Mouse (Mus musculus) neural tube, embryonic 14.5 days (tissue): ENCODE data around the gene Kcnk5. TPM values are rescaled to one million over a fixed set of nuclear protein-coding genes. Genes with fewer than 3 reads are reported as not detected.

ENCODE experiments used
- ATAC-seq: fragments of 200-750 bp; cut with Nextera tagmentation; 2 replicates; pipeline ENCODE4 v1.8.0; 2017; ENCODE audit warnings: low read depth, mild to moderate bottlenecking, moderate TSS enrichment, moderate library complexity
- H3K27ac ChIP-seq: fragments of 300-500 bp; sonication (generic); 2 replicates; pipeline ENCODE4 v1.5.1; 2014; ENCODE audit warnings: low read depth, mild to moderate bottlenecking, control low read depth, low read length, moderate library complexity, mixed read lengths
- H3K27me3 ChIP-seq: fragments of 300-500 bp; sonication (generic); 2 replicates; pipeline ENCODE4 v1.6.1; 2014; ENCODE audit warnings: low read length; ENCODE audit not compliant: control insufficient read depth, insufficient read depth
- H3K36me3 ChIP-seq: fragments of 300-500 bp; sonication (generic); 2 replicates; pipeline ENCODE4 v1.6.1; 2014; ENCODE audit warnings: low read length, mixed read lengths; ENCODE audit not compliant: control insufficient read depth, insufficient read depth
- H3K4me1 ChIP-seq: fragments of 300-500 bp; sonication (generic); 2 replicates; pipeline ENCODE4 v1.6.1; 2014; ENCODE audit warnings: low read length; ENCODE audit not compliant: control insufficient read depth, insufficient read depth
- H3K4me2 ChIP-seq: fragments of 300-500 bp; sonication (generic); 2 replicates; pipeline ENCODE4 v1.6.1; 2014; ENCODE audit warnings: mild to moderate bottlenecking, low read depth, low read length, control low read depth
- H3K4me3 ChIP-seq: fragments of 300-500 bp; sonication (generic); 2 replicates; pipeline ENCODE4 v1.5.1; 2014; ENCODE audit warnings: low read depth, low read length, control low read depth, mixed read lengths
- H3K9ac ChIP-seq: fragments of 300-500 bp; sonication (generic); replicated peaks from 2 replicates; pipeline ENCODE4 v1.6.1; 2014; ENCODE audit warnings: low read depth, mild to moderate bottlenecking, control low read depth, low read length, mixed read lengths
- H3K9me3 ChIP-seq: fragments of 300-500 bp; sonication (generic); 2 replicates; pipeline ENCODE4 v1.6.1; 2016; ENCODE audit warnings: low read length; ENCODE audit not compliant: control insufficient read depth
- WGBS: fragments of 180-500 bp; shearing (Covaris S2); extraction: QIAGEN DNeasy Blood & Tissue Kit; methylation state at CpG from one replicate; pipeline ENCODE4 v1.1.7; 2014; 5-methylcytosine and 5-hydroxymethylcytosine counted together
- polyA plus RNA-seq: library from polyadenylated mRNA; unstranded; fragments of >200 nt; fragmentation: Nextera tagmentation; extraction: Ambion mirVana; gene quantifications from 2 replicates; pipeline ENCODE4 v1.2.1, GENCODE M21; 2014

Gene Kcnk5
- polyA plus RNA-seq, 1 experiment from 2014 or later: 0.32 TPM

DNA sequence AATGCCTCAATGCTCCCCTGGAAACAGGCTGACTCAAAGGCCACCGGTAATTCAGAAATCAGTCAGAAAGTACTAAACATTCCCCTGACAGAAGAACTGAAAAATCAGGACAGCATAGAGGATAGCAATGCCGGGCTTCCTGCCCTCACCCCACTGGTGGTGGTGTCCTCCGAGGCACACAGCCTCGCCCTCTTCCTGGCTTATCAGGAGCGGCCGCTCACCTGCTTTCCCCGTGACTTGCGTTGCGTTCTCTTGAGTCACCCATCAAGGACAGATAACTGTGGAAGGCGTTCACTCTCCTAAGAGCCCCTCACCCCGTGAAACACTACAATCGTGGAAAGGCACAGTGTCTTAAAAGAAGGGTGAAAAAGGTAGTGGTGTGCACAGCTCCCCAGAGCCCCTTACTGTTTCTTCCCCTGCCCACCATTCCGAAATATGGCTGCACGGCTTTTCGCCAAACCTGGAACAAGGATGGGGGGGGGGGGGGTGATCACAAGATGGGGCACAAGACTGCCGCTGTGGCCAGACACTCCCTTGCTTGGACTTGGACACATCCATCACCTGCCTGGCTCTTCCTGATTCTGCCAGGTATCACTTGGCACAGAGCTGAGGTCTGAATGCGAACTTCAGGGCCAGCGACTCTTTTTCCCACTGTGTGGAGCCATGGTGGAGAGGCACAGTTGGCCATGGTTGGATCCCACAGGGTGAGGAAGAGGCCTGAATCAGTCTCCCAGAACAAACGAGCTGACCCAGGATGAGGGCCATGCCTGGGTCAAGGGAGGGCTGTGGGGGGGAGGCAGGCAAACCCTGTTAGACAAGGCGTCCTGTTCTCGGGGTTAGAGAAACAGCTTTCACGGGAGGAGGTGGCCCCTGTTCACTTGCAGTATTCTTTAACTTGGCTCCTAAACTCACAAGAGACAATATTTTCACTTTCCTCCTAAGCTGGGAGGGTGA is 32.2 kb downstream of the Kcnk5 start:
- Histone ChIP-seq H3K9ac (no peak overlapping the region), H3K27me3 (no peaks in the 10 kb centered on the region), H3K4me2 (no peak overlapping the region), H3K27ac (no peak overlapping the region), H3K9me3 (no peaks in the 10 kb centered on the region), H3K4me3 (no peak overlapping the region), H3K4me1 (no peaks in the 10 kb centered on the region), H3K36me3 (no peaks in the 10 kb centered on the region)
- 88% methylated on average over 21 of the region's 22 CpGs for WGBS
- ATAC-seq: no peak

DNA sequence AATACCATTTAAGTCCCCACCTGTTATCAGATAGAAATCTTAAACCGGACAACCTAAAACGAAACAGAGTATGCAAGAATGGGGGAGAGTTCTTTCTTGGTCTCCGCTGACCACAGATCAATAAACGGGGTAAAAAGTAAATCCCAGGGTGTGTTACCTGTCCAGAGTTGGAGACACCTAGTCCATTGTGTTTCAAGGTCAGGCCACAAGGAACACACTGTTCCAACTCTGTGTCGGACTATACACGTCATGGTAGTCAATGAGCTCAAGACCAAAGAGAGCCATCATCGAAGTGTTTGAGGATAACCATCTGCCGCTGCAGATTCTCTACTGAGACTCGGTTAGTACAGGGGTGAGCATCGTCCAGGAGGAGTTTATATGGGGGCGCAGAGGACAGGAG is 33.1 kb downstream of the Kcnk5 start:
- H3K9ac ChIP-seq: no peak overlapping the region
- no peak for ATAC-seq
- H3K9me3 ChIP-seq: no peaks in the 10 kb centered on the region
- H3K4me3 ChIP-seq: no peak overlapping the region
- H3K4me1 ChIP-seq: no peaks in the 10 kb centered on the region
- no peaks in the 10 kb centered on the region for H3K36me3 ChIP-seq
- H3K27me3 ChIP-seq: no peaks in the 10 kb centered on the region
- no peak overlapping the region for H3K27ac ChIP-seq
- WGBS: 97% methylated on average over 11 of the region's 11 CpGs
- no peak overlapping the region for H3K4me2 ChIP-seq

DNA sequence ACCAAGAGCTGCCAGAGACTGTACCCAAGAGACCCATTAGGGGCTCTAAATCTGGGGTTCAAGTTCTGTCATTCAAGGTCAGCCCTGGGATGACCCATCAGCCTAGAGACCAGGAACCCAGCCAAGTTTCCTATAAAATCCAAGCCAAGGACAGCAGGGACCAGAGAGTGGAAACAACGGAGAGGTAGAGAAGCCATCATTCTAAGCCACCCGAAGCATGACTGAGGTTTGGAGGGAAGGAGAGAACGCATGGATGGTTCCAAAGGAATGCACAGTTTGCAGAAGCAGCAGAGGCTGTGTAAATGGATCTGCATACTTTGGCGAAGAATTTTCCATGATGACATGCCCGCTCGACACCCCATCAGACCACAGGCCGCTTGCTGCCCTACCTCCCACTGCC is 33.8 kb downstream of the Kcnk5 start:
- WGBS: 95% methylated on average over 7 of the region's 7 CpGs
- Histone ChIP-seq H3K9ac (no peak overlapping the region), H3K27me3 (no peaks in the 10 kb centered on the region), H3K36me3 (no peaks in the 10 kb centered on the region), H3K27ac (no peak overlapping the region), H3K4me1 (no peaks in the 10 kb centered on the region), H3K9me3 (no peaks in the 10 kb centered on the region), H3K4me2 (no peak overlapping the region), H3K4me3 (no peak overlapping the region)
- no peak for ATAC-seq

DNA sequence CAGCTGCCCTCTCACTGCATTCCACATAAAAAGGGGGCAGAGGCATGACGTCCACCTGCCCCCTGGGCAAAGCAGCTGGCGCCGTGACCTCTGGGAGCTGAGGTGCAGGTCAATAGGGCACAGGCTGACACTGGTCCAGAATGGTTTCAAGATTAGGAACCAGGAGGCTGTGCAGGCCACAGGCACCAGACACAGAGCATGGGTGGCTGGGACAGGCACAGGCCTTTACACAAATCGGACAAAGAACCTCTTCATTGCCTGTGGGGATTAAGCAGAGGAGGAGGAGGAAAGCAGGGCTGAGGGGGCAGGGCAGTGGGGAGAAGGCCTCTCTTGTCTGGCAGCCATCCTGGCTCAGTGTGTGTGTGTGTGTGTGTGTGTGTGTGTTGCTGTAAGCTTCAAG is 37.5 kb downstream of the Kcnk5 start:
- no peaks in the 10 kb centered on the region for H3K4me1 ChIP-seq
- H3K9ac ChIP-seq: no peak overlapping the region
- no peak overlapping the region for H3K4me3 ChIP-seq
- WGBS: 63% methylated on average over 4 of the region's 4 CpGs
- peak overlapping the region; percentile 6; the same call in 1 of the 2 replicates for H3K27ac ChIP-seq
- H3K9me3 ChIP-seq: no peaks in the 10 kb centered on the region
- no peaks in the 10 kb centered on the region for H3K36me3 ChIP-seq
- no peak overlapping the region for H3K4me2 ChIP-seq
- H3K27me3 ChIP-seq: no peaks in the 10 kb centered on the region
- peak; percentile 38; the same call in 1 of the 2 replicates for ATAC-seq

DNA sequence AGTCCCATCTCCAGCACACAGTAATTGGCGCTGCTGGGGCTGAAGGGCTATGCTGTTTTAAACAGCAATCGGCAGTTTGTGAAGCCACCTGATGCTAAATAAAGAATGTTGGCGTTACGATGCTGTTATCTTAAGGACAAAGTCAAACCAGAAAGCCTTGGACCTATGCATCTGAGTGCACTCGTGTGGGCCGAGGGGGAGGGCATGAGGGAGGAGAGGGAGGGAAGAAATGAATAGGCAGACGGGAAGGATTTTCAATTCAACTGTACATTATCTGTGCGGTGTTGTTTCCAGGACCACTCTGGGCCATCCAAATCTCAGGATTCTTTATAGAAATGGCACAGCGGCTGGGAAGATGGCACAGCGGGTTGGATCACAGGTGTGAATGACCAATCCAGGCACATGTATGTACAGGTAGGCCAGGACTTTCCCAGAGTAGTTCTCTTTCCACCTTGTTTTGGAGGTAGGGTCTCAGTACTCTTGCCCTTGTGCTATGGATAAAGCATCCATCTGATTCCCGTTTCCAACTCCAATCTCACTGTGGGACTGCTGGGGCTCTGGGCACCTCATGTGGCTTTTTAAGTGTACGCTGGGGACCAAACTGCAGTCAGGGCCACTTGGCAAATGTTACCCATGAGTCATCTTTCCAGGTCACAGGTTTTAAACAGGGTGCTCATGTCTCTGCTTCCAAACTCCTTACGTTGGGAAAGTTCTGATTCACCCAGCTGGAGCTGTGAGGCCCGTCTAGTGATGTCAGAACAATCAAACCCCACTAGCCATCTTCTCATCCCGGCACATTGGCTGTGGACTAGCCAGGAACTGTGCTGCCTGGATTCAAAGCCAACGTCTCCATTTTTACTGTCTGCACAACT is 42.9 kb downstream of the Kcnk5 start, which contains the start of gene Saysd1:
Saysd1 (minus strand) TSS at position 51 of the 872 bp plus-strand sequence.
- H3K4me1 ChIP-seq: no peaks in the 10 kb centered on the region
- WGBS: 88% methylated on average over 16 of the region's 16 CpGs
- H3K4me3 ChIP-seq: no peak within 1 kb of the TSS
- no peaks in the 10 kb centered on the region for H3K27me3 ChIP-seq
- no peaks in the 10 kb centered on the region for H3K9me3 ChIP-seq
- ATAC-seq: no peak
- H3K4me2 ChIP-seq: no peak within 1 kb of the TSS
- H3K36me3 ChIP-seq: no peaks in the 10 kb centered on the region
- H3K9ac ChIP-seq: no peak within 1 kb of the TSS
- H3K27ac ChIP-seq: no peak within 1 kb of the TSS

DNA sequence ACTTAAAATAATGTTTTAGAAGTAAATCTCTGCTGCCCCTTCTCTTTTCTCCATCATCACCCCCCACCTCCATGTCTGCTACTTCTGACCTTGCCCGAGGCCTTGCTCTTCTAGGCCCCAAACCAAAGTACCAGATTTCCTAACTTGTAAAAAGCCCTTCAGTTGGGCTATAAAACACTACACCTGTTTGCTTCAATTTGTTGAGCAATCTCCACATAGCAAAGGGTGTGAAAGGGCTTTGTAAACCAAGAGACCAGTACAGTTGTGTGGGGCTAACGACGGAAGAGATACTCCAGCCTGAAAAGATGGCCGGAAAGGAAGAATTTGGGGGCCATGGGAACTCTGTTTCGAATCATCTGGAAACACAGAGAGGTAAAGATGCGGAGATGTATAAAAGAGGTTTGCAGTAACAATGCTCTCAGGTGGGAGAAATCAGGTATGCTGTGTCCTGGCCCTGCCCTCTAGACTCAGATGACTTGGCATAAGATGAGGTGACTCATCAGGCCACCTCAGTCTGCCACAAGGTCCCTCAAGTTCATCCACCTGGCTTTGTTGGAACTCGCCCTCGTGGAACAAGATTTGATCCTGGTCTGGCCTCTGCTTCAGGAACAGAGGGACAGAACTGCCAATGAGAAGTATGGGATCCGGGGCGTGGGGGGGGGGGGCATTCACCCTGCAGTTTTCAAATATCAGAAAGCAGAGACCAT is 46.5 kb downstream of the Kcnk5 start:
- Histone ChIP-seq H3K9me3 (no peaks in the 10 kb centered on the region), H3K36me3 (no peaks in the 10 kb centered on the region), H3K27me3 (no peaks in the 10 kb centered on the region), H3K27ac (no peak overlapping the region), H3K4me1 (no peaks in the 10 kb centered on the region), H3K4me2 (no peak overlapping the region), H3K9ac (no peak overlapping the region), H3K4me3 (no peak overlapping the region)
- ATAC-seq: no peak
- WGBS: 92% methylated on average over 10 of the region's 10 CpGs

DNA sequence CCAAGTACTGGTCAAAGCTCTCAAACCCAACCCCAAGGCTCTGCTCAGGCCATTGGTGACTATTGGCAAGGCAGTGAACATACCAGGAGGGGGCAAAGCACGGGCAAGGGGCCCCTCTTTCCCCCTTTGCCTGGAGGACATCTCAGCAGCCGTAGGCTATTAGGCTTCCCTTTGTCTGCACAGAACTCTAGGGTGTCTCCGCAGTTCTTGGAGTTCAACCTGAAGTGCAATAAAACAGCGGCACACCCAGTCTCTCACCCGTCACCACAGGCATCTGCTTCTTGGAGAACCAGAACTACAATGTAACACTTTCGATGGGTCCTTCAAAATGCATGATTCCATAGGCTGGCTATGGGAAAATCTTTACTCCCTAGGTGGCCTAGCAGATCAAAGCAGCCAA is 53.4 kb downstream of the Kcnk5 start:
- H3K4me1 ChIP-seq: no peaks in the 10 kb centered on the region
- H3K4me3 ChIP-seq: no peak overlapping the region
- H3K4me2 ChIP-seq: no peak overlapping the region
- no peak overlapping the region for H3K9ac ChIP-seq
- H3K9me3 ChIP-seq: no peaks in the 10 kb centered on the region
- ATAC-seq: no peak
- H3K27ac ChIP-seq: no peak overlapping the region
- WGBS: 71% methylated on average over 6 of the region's 6 CpGs
- H3K27me3 ChIP-seq: no peaks in the 10 kb centered on the region
- H3K36me3 ChIP-seq: no peaks in the 10 kb centered on the region

DNA sequence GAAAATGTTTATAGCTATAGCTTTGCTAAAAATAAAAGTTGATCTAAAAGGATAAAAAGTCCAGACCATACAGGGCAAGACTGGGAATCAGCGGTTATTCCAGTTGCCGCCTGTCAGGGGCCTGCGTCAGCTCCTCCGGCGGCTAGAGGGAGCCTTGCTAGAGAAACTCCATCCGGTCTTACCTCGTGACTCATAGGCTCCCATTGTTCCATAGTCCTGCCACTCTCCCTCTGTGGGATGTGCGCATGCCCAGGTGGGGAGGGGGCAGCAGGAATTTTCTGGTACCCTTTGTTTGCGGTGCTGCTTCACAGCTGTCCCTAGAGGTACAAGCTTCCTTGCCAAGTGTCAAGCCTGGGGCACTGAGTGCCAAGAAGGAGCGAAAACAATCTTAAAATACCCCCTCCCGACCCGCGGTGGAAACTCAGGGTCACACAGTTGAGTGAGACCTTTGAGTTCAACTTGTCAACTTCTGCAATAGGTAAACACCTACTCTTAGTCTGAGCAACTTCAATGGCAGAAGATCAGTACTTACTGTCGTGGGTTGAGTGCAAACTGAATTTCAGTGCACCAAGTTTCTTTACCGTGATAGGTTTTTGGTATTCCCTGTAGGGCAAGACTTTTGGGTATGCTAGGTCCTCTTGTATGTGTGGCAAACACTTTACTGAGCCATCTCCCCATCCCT is 54.1 kb downstream of the Kcnk5 start:
- H3K4me2 ChIP-seq: no peak overlapping the region
- H3K9me3 ChIP-seq: no peaks in the 10 kb centered on the region
- ATAC-seq: no peak
- H3K4me1 ChIP-seq: no peaks in the 10 kb centered on the region
- WGBS: 82% methylated on average over 15 of the region's 15 CpGs
- no peak overlapping the region for H3K27ac ChIP-seq
- no peak overlapping the region for H3K9ac ChIP-seq
- no peaks in the 10 kb centered on the region for H3K27me3 ChIP-seq
- H3K4me3 ChIP-seq: no peak overlapping the region
- no peaks in the 10 kb centered on the region for H3K36me3 ChIP-seq
